Mouse (Mus musculus): Measurements from ENCODE around the gene Timm10.

- TF ChIP-seq CTCF (IDR thresholded peaks at IDR 0.05; ENCODE audit: low read depth) (no peak), EP300 (IDR thresholded peaks at IDR 0.05; ENCODE audit: low read depth) (no peak)
These were observed 45.4 kb downstream of the Timm10 start for GRCm38 (mm10) chr2:84872105-84872716.
